Mouse (Mus musculus): ENCODE measurements around the gene Nodal.

DNA sequence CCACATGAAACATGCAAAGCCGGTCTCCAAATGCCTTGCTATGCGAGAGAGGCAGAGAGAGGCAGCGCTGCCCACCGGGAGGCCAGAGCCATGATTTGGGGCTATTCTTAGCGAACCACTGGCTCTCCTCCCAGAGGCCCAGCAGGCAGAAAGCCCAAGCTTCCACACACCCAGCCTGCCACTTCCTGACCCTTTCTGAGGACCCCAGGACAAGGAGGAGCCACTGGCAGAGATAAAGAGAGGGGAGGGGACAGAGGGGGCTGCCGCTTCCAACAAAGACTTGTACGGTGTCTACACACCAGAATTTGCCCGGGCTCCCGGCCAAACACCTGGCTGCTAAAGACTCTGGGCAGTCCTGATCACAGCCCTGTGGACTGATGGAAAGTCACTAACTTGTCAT lies 37.6 kb upstream of the Nodal start:
- no peak for TF ChIP-seq EP300 (IDR thresholded peaks at IDR 0.05; ENCODE audit: insufficient read depth, low read depth, low read length)
- no peak for TF ChIP-seq POLR2A (IDR thresholded peaks at IDR 0.05; ENCODE audit: insufficient read depth, low read length)
- no peak for TF ChIP-seq CTCF (IDR thresholded peaks at IDR 0.05; ENCODE audit: low read depth, low read length)

Data from ES-Bruce4 (cell line).